Mouse (Mus musculus) testis, adult 2 months (tissue): ENCODE data around the gene Grm5. TPM values are rescaled to one million over a fixed set of nuclear protein-coding genes. Genes with fewer than 3 reads are reported as not detected.

Experiments used
- H3K27ac ChIP-seq: fragments of 200-500 bp; 2 replicates; pipeline ENCODE4 v1.5.1; 2012; ENCODE audit warnings: low read depth, low read length; ENCODE audit not compliant: control insufficient read depth, insufficient read depth
- H3K27me3 ChIP-seq: fragments of 200-500 bp; 2 replicates; pipeline ENCODE4 v1.6.1; 2012; ENCODE audit warnings: mild to moderate bottlenecking, low read length, moderate library complexity; ENCODE audit not compliant: control insufficient read depth, insufficient read depth
- H3K36me3 ChIP-seq: fragments of 200-500 bp; 2 replicates; pipeline ENCODE4 v1.6.1; 2012; ENCODE audit warnings: mild to moderate bottlenecking, low read length; ENCODE audit not compliant: control insufficient read depth, insufficient read depth
- H3K4me1 ChIP-seq: fragments of 200-500 bp; 2 replicates; pipeline ENCODE4 v1.6.1; 2012; ENCODE audit warnings: low read length; ENCODE audit not compliant: control insufficient read depth, insufficient read depth
- H3K4me3 ChIP-seq: fragments of 200-500 bp; 2 replicates; pipeline ENCODE4 v1.5.1; 2012; ENCODE audit warnings: low read depth, mild to moderate bottlenecking, low read length, moderate library complexity, mixed read lengths; ENCODE audit not compliant: control insufficient read depth
- CTCF ChIP-seq: fragments of 200-500 bp; IDR thresholded peaks from 2 replicates; pipeline ENCODE4 v1.5.1; 2012; ENCODE audit warnings: low read depth, mild to moderate bottlenecking, inconsistent platforms, low read length, moderate library complexity; ENCODE audit not compliant: control insufficient read depth, insufficient read depth, insufficient replicate concordance
- POLR2A ChIP-seq: fragments of 200-500 bp; IDR thresholded peaks from 2 replicates; pipeline ENCODE4 v1.6.1; 2012; ENCODE audit warnings: low read depth, mild to moderate bottlenecking, inconsistent platforms, low read length, moderate library complexity; ENCODE audit not compliant: control insufficient read depth
- polyA plus RNA-seq: library from polyadenylated mRNA; depleted of rRNA; stranded (reverse); fragments of >200 nt; gene quantifications from 2 replicates; pipeline ENCODE4 v1.2.3, GENCODE M21; 2012

Gene Grm5
- polyA plus RNA-seq, 1 experiment = 0.46 TPM

DNA sequence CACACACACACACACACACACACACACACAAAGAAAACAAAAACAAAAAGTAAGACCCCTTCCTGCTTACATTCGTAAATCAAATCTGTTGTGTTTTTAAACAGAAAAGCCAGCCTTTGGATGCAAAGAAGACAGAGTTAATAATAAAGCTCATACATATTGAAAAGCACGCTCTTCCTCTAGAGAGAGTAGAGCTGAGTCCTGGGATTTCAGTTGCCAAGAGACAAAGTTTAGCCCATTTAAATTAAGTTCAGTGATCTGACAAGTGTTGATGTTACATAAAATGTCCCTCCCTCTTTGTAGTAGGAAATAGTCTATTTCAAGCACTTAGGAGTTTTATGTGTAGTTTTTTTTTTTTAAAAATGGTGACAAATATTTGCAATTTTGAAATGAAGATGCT, 178.0 kb downstream of the Grm5 start:
- Histone ChIP-seq H3K27ac (no peak overlapping the region), H3K27me3 (no peaks in the 10 kb centered on the region)
- TF ChIP-seq POLR2A (no peak), CTCF (no peak)

DNA sequence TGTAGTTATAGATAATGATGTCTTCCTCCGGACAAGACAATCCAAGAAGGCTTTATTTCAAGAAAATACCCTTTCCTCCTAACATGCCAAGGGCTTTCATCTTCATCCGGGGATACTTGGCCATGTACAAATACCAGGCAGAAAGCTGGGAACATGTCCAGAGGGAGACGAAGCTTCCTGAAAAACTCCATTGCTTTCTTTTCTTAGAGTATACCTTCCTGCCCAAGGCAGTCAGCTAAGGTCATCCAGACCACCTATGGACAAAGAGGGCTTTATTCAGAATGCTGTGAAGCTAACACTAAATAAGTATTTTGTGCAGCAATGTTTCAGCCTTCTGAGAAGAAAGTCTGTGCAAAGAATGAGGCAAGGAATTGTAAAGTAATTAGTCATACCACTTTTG, 178.4 kb downstream of the Grm5 start:
- no peaks in the 10 kb centered on the region for H3K4me1 ChIP-seq
- H3K36me3 ChIP-seq = no peaks in the 10 kb centered on the region
- H3K27ac ChIP-seq = no peak overlapping the region
- no peaks in the 10 kb centered on the region for H3K27me3 ChIP-seq
- H3K4me3 ChIP-seq = no peak overlapping the region
- TF ChIP-seq POLR2A (no peak), CTCF (no peak)

More for the DNA sequence above, 178.0 kb downstream of the Grm5 start:
- Histone ChIP-seq H3K36me3 (no peaks in the 10 kb centered on the region), H3K4me3 (no peak overlapping the region), H3K4me1 (no peaks in the 10 kb centered on the region)

DNA sequence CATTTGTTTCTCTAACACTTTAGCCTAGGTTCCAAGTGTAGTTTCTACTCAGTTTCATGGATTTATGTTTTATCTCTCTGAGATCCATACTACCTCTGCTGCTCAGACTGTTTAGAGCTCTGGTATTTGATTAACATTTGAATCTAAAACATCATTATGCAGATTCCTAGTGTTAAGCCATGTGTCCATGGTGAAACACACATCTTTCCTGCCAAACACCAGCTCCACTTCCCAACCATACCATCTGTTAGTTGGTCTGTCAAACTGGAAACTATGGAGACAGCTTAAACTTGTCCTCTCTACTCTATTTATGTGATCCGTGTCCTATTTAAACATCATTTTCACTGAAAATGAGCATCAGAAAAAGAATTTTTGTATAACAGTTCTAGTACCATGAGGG, 203.6 kb downstream of the Grm5 start:
- no peak for TF ChIP-seq CTCF
- no peak for TF ChIP-seq POLR2A
- Histone ChIP-seq H3K4me3 (no peak overlapping the region), H3K4me1 (no peaks in the 10 kb centered on the region), H3K27me3 (no peaks in the 10 kb centered on the region), H3K36me3 (no peaks in the 10 kb centered on the region), H3K27ac (no peak overlapping the region)

GRCm38 (mm10) chr7:87788963-87789362, 205.0 kb downstream of the Grm5 start:
- Histone ChIP-seq H3K36me3 (no peaks in the 10 kb centered on the region), H3K4me3 (no peak overlapping the region), H3K27me3 (no peaks in the 10 kb centered on the region), H3K27ac (no peak overlapping the region), H3K4me1 (no peaks in the 10 kb centered on the region)
- no peak for TF ChIP-seq CTCF
- TF ChIP-seq POLR2A = no peak

DNA sequence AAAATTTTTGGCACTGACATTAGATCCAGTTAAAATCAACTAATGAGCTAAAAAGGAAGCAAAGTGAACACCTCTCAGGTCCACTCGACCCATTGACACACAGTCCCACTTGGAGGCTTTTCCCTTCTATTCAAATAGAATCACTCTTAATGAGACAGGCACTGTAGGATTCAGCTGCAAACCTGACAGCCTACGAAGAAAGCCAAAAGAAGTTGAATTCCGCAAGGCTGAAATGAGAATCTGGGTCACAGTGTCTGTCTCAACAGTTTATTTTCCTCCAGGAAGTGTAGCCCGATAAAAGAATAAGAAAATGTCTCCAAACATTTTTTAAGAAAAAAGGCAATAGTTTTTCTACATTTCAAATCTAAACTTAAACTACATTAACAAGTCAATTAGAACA, 209.9 kb downstream of the Grm5 start:
- Histone ChIP-seq H3K36me3 (no peaks in the 10 kb centered on the region), H3K4me3 (no peak overlapping the region), H3K4me1 (no peaks in the 10 kb centered on the region), H3K27ac (no peak overlapping the region), H3K27me3 (no peaks in the 10 kb centered on the region)
- TF ChIP-seq POLR2A (no peak), CTCF (no peak)

DNA sequence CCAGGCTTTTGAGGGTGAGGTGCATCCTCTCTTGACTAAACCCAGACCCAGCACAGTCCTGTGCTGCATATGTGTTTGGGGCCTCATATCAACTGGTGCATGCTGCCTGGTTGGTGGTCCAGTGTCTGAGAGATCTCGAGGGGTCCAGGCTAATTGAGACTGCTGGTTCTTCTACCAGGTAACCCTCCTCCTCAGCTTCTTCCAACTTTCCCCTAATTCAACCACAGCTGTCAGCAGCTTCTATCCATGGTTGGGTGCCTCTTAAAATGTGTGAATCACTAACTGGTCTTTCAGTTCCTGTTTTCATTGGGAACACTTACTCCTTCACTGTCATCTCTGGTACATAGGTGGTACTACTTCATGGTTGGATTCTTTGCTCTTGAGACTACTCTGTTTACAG, 240.9 kb downstream of the Grm5 start:
- H3K4me1 ChIP-seq = no peaks in the 10 kb centered on the region
- H3K36me3 ChIP-seq = no peaks in the 10 kb centered on the region
- H3K27me3 ChIP-seq = no peaks in the 10 kb centered on the region
- no peak overlapping the region for H3K4me3 ChIP-seq
- H3K27ac ChIP-seq = no peak overlapping the region
- TF ChIP-seq CTCF = no peak
- TF ChIP-seq POLR2A = no peak

DNA sequence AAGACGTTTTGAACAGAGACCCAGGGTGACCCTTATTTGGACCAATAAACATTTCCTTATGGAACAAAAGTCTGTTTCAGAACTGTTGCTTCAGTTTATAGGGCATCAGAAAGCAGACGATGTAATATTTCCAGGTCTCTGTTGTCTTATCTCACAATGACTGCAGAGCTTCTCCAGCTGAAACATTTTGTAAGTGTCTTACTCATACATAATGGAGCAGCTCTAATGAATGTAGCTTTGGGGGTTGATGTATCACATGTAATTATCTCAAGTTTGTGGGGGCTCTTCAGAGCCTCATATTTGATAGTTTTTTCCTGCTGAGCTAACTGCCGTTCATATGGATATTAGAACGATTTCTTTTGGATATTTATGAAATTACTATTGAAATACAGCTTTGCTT, 250.7 kb downstream of the Grm5 start:
- Histone ChIP-seq H3K27ac (no peak overlapping the region), H3K4me3 (no peak overlapping the region), H3K4me1 (no peaks in the 10 kb centered on the region), H3K27me3 (no peaks in the 10 kb centered on the region), H3K36me3 (no peaks in the 10 kb centered on the region)
- no peak for TF ChIP-seq POLR2A
- TF ChIP-seq CTCF = no peak

DNA sequence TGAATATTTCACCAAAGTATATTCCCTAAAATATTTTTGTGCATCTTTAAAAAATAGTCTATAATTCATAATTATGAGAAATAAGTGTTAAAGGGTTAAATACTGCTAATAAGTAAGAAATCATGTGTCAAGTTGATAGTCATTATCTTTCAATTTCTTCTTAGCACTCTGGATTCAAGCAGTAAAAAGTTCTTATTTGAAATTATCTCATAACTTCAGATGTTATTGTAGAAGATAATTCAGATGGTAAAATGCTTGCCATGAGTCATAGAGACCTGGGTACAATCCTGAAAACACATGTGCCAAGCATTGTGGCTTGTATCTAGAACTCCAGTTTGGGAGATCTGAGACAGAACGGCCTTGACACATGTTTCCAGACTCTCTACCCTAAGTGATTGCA, 254.6 kb downstream of the Grm5 start:
- Histone ChIP-seq H3K27ac (no peak overlapping the region), H3K36me3 (no peaks in the 10 kb centered on the region)
- TF ChIP-seq POLR2A = no peak
- no peak for TF ChIP-seq CTCF

More for the DNA sequence above, 254.6 kb downstream of the Grm5 start:
- no peaks in the 10 kb centered on the region for H3K27me3 ChIP-seq
- H3K4me1 ChIP-seq = no peaks in the 10 kb centered on the region
- no peak overlapping the region for H3K4me3 ChIP-seq
